Mouse (Mus musculus) liver, adult 2 months (tissue): ENCODE results near the gene Idh2.

Source experiments
- CTCF ChIP-seq: fragments of 200-500 bp; IDR thresholded peaks from 2 replicates; pipeline ENCODE4 v1.5.1; 2011; ENCODE audit warnings: low read depth, low read length, control low read depth
- POLR2A ChIP-seq: fragments of 200-500 bp; IDR thresholded peaks from 2 replicates; pipeline ENCODE4 v1.6.1; 2011; ENCODE audit warnings: low read length, control low read depth; ENCODE audit not compliant: insufficient read depth; ENCODE audit errors: extremely low read depth

DNA sequence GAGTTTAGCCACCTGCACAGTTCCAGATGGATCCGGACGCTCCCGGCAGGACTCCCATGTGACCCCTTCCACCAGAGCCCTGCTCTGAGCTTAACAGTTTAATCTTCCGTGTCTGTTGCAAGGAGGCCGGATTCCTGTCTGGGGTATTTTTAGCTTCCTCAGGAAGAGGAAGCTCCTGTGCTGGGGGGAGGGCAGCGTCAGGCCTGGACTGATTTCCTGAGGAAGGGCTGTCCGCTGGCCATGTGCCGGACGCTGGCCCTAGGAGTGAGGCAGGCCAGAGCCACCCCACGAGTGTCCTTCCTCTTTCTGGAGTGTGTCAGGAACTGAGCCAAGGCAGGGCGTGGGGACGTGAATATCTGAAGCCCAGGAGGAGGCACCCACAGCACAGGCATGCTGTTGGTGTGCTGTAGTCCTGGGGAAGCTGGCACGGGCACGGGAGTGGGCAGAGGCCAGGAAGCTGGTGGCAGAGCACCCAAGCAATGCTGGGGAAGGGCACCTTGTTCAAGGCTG lies 36.3 kb downstream of the Idh2 start:
- no peak for TF ChIP-seq CTCF
- no peak for TF ChIP-seq POLR2A
